Mouse (Mus musculus) small intestine, adult 2 months (tissue): Measurements from ENCODE around the gene Prx.

Experiments
- CTCF ChIP-seq: fragments of 200-500 bp; IDR thresholded peaks from 2 replicates; pipeline ENCODE4 v1.5.1; 2012; ENCODE audit warnings: low read depth, mild to moderate bottlenecking, control low read depth, inconsistent platforms, low read length, moderate library complexity, mixed read lengths; ENCODE audit not compliant: insufficient replicate concordance, insufficient read length; ENCODE audit errors: extremely low read depth
- POLR2A ChIP-seq: fragments of 200-500 bp; IDR thresholded peaks from 2 replicates; pipeline ENCODE4 v1.6.1; 2012; ENCODE audit warnings: low read depth, mild to moderate bottlenecking, control low read depth, inconsistent platforms, low read length, moderate library complexity

DNA sequence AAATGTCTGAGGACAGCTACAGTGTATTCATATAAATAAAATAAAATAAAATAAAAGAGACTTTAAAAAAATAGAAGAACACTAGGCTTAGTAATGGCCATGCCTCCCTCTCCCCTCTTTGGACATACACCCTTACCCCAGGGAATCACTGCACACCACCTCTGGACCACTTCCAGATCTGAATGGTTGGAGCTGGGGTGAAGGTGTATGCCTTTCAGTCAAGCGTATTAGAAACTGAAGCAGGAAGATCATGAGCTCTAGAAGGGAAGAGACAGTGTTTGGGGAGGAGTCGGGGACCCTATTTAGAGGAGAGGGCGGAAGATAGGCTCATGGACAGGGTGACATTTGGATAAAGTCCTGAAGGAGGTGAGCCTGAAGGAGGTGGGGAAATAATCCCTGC lies 18.6 kb upstream of the Prx start:
- TF ChIP-seq POLR2A (no peak), CTCF (no peak)
